Mouse (Mus musculus) CH12F3 (cell line): ENCODE results near the gene March10.

Experiments used
- in situ Hi-C: fragments of 300-500 bp; cut with MboI; formaldehyde crosslinking; loops from 2 replicates; pipeline ENCODE4 v1.14.3; 2020; ENCODE audit warnings: low sequenced_read_pairs

The March10 gene

GRCm38 (mm10) chr11:105456497-105456907 is at the start of gene March10:
Gene March10, minus strand, starts transcription at chr11:105456735.
- in situ Hi-C loops = no loop called here

GRCm38 (mm10) chr11:105506322-105506721 is 49.8 kb upstream of the March10 start:
- in situ Hi-C loops = no loop called here

- in situ Hi-C loops = no loop called here
Observed at GRCm38 (mm10) chr11:105505038-105505437, 48.5 kb upstream of the March10 start.

GRCm38 (mm10) chr11:105502311-105502710 is 45.8 kb upstream of the March10 start:
- in situ Hi-C loops = no loop called here

- in situ Hi-C loops = no loop called here
Observed at GRCm38 (mm10) chr11:105497505-105497904, 41.0 kb upstream of the March10 start.

- in situ Hi-C loops = no loop called here
Observed at GRCm38 (mm10) chr11:105496665-105497064, 40.1 kb upstream of the March10 start.

GRCm38 (mm10) chr11:105495591-105496270 is 39.2 kb upstream of the March10 start:
- in situ Hi-C loops = no loop called here

GRCm38 (mm10) chr11:105494786-105495369 is 38.3 kb upstream of the March10 start:
- in situ Hi-C loops = no loop called here

GRCm38 (mm10) chr11:105492392-105492791 is 35.9 kb upstream of the March10 start:
- in situ Hi-C loops = no loop called here

GRCm38 (mm10) chr11:105490971-105491370 is 34.4 kb upstream of the March10 start:
- in situ Hi-C loops = no loop called here

GRCm38 (mm10) chr11:105485412-105485811 is 28.9 kb upstream of the March10 start:
- in situ Hi-C loops = no loop called here

- in situ Hi-C loops = no loop called here
Observed at GRCm38 (mm10) chr11:105484993-105485392, 28.5 kb upstream of the March10 start.

- in situ Hi-C loops = no loop called here
Observed at GRCm38 (mm10) chr11:105482747-105483146, 26.2 kb upstream of the March10 start.

- in situ Hi-C loops = no loop called here
Observed at GRCm38 (mm10) chr11:105474746-105475145, 18.2 kb upstream of the March10 start.

GRCm38 (mm10) chr11:105474352-105474736 is 17.8 kb upstream of the March10 start:
- in situ Hi-C loops = no loop called here

- in situ Hi-C loops = no loop called here
Observed at GRCm38 (mm10) chr11:105473716-105474351, 17.3 kb upstream of the March10 start.

GRCm38 (mm10) chr11:105472610-105473009 is 16.1 kb upstream of the March10 start:
- in situ Hi-C loops = no loop called here

GRCm38 (mm10) chr11:105470896-105471295 is 14.4 kb upstream of the March10 start:
- in situ Hi-C loops = no loop called here

GRCm38 (mm10) chr11:105469561-105469960 is 13.0 kb upstream of the March10 start:
- in situ Hi-C loops = no loop called here

- in situ Hi-C loops = no loop called here
Observed at GRCm38 (mm10) chr11:105469091-105469507, 12.6 kb upstream of the March10 start.

- in situ Hi-C loops = no loop called here
Observed at GRCm38 (mm10) chr11:105468436-105468835, 11.9 kb upstream of the March10 start.

GRCm38 (mm10) chr11:105467816-105468215 is 11.3 kb upstream of the March10 start:
- in situ Hi-C loops = no loop called here
